ENCODE assay signal across 8 mouse cellular contexts in the genomic region with DNA sequence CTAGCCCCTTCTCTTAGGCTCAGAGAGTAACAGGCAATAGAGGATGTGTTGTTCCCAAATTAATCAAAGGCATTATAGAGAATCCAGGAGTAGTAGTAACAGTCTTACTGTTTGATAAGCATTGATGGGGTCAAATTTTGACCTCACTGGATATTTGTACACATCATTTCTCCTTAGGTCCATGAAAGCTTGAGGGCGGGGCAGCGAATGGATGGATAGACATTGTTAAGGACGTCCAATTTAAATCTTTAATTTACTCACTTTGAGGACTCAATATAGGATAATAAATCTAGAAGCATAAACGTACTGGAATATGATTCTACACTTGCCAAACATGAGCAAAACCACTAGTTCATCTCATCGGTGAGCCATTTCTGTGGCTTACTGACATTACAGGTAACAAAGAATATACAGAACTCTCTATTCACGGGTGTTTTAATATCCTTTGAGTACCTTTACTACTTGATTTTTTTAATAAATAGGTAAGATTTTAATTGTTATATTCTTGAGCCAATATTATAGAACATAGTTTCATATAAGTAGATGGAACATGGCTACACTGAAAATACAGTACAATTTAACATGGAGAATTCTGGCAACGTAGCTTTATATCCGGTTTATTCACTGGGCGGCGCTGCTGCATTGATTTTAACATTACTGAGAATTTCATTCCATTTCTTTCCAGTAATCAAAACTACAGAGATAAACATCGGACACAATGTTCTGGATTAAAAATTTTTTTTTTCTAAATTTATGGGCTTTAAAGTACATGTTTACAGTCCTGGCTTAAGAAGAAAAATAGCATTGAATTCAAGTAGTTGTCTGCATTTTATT. TPM values are rescaled to one million over a fixed set of nuclear protein-coding genes. Genes with fewer than 3 reads are reported as not detected.
DNase-seq lines count a peak whose midpoint lies in the region; ATAC-seq and TF ChIP-seq lines count a peak whose summit lies in the region.

No protein-coding gene starts in this region.

- ATAC-seq in G1E (ENCODE audit: extremely low read depth, insufficient number of reproducible peaks, low FRiP score, poor library complexity, severe bottlenecking), result peak; percentile 38
- ATAC-seq in erythroblast, adult 5-6 weeks (replicated peaks; ENCODE audit: low FRiP score, poor library complexity, severe bottlenecking), result peak; percentile 74
- ATAC-seq in heart, embryonic 14.5 days (ENCODE audit: insufficient number of reproducible peaks, insufficient read depth, low FRiP score, low read depth), result 0 out of 2 replicates have a peak, but pooled peaks have one; percentile 6
- ATAC-seq in liver, embryonic 11.5 days (replicated peaks; ENCODE audit: low FRiP score), result peak; percentile 58

- DNase-seq in G1E (ENCODE audit: low spot score), result no peak
- DNase-seq in brain, embryonic 18.5 days (ENCODE audit: low read depth, low spot score), result peak; percentile 37
- peak; percentile 86 for DNase-seq in kidney, postnatal 10 days
- DNase-seq in liver, embryonic 11.5 days (ENCODE audit: low spot score), result no peak
- DNase-seq in natural killer cell, adult 2 months (ENCODE audit: low spot score in 2 of 2), result peak; percentile 30 to 48
- DNase-seq in thymus, postnatal 14 days, result peak; percentile 66

- peak overlapping the region; percentile 75 for H3K4me3 ChIP-seq in G1E (ENCODE audit: low read depth, low read length)
- H3K4me3 ChIP-seq in heart, embryonic 14.5 days (ENCODE audit: control insufficient read depth in 1 of 2, insufficient read depth in 1 of 2, low read depth in 1 of 2, low read length in 2 of 2), result peak overlapping the region; percentile 58 to 76
- peak overlapping the region; percentile 78 for H3K4me3 ChIP-seq in liver, embryonic 11.5 days (ENCODE audit: low read depth, low read length)

- peaks cover 12% of the 10 kb centered on the region for H3K4me1 ChIP-seq in G1E (ENCODE audit: insufficient read depth, low read depth, low read length)
- H3K4me1 ChIP-seq in heart, embryonic 14.5 days (ENCODE audit: control insufficient read depth in 2 of 2, insufficient read depth in 2 of 2, low read length in 2 of 2), result peaks cover 4 to 6% of the 10 kb centered on the region in 2 experiments; a peak in 1 of 4 replicates
- H3K4me1 ChIP-seq in liver, embryonic 11.5 days (replicated peaks; ENCODE audit: control insufficient read depth, insufficient read depth, low read length), result peaks cover 9% of the 10 kb centered on the region

- peak overlapping the region; percentile 80 to 85 for H3K27ac ChIP-seq in heart, embryonic 14.5 days (replicated peaks in 1 of 2; ENCODE audit: control insufficient read depth in 1 of 2, insufficient read depth in 1 of 2, low read depth in 2 of 2, low read length in 2 of 2)
- H3K27ac ChIP-seq in liver, embryonic 11.5 days (ENCODE audit: low read depth, low read length), result peak overlapping the region; percentile 52; the same call in 1 of the 2 replicates

- no peaks in the 10 kb centered on the region for H3K9me3 ChIP-seq in G1E (replicated peaks)
- H3K9me3 ChIP-seq in heart, embryonic 14.5 days (ENCODE audit: control insufficient read depth, low read length), result no peaks in the 10 kb centered on the region
- H3K9me3 ChIP-seq in liver, embryonic 11.5 days (ENCODE audit: control insufficient read depth, low read length), result no peaks in the 10 kb centered on the region

- peak overlapping the region; percentile 59 for H3K9ac ChIP-seq in heart, embryonic 14.5 days (ENCODE audit: low read length)
- H3K9ac ChIP-seq in liver, embryonic 11.5 days (ENCODE audit: low read depth, low read length), result peak overlapping the region; percentile 15; the same call in 1 of the 2 replicates

- peak overlapping the region; percentile 63 for H3K4me2 ChIP-seq in heart, embryonic 14.5 days (ENCODE audit: low read length)
- H3K4me2 ChIP-seq in liver, embryonic 11.5 days, result peak overlapping the region; percentile 62

- peaks cover 20% of the 10 kb centered on the region for H3K36me3 ChIP-seq in G1E (replicated peaks)
- H3K36me3 ChIP-seq in heart, embryonic 14.5 days (ENCODE audit: control insufficient read depth, insufficient read depth, low read length), result peaks cover 18% of the 10 kb centered on the region
- peaks cover 3% of the 10 kb centered on the region; the same call in 1 of the 2 replicates for H3K36me3 ChIP-seq in liver, embryonic 11.5 days (ENCODE audit: control insufficient read depth, insufficient read depth, low read length)

- no peak for TF ChIP-seq CTCF in G1E (IDR thresholded peaks at IDR 0.05; ENCODE audit: low read depth, low read length)

- H3K27me3 ChIP-seq in G1E (ENCODE audit: insufficient read depth, low read length), result no peaks in the 10 kb centered on the region
- H3K27me3 ChIP-seq in heart, embryonic 14.5 days (ENCODE audit: control insufficient read depth, insufficient read depth, low read length), result no peaks in the 10 kb centered on the region
- no peaks in the 10 kb centered on the region for H3K27me3 ChIP-seq in liver, embryonic 11.5 days (replicated peaks; ENCODE audit: control insufficient read depth, insufficient read depth, low read length)

- WGBS in heart, embryonic 14.5 days, result 13% methylated on average over 11 of the region's 11 CpGs
- 14% methylated on average over 11 of the region's 11 CpGs for WGBS in liver, embryonic 11.5 days

RNA-seq across cellular contexts. Expression of a gene that starts 0.7 kb away (rescaled TPM):
- total RNA-seq in G1E (2014; fragmentation: Nextera tagmentation), result 83.0 and 103 TPM in 2 replicates
- 142 and 176 TPM in 2 replicates for total RNA-seq in G1E (2017)
- 2.9 and 3.9 TPM in 2 replicates for polyA plus RNA-seq in G1E (2012)
- total RNA-seq in erythroblast, adult 5-6 weeks (2015; ENCODE audit: low replicate concordance), result 32.8 and 53.4 TPM in 2 replicates
- 79.2 and 120 TPM in 2 replicates for total RNA-seq in erythroblast, adult 5-6 weeks (2017; ENCODE audit: low replicate concordance)
- polyA plus RNA-seq in heart, embryonic 14.5 days (2014; fragmentation: Nextera tagmentation; extraction: Ambion mirVana), result 43.2 and 44.0 TPM in 2 replicates
- polyA plus RNA-seq in liver, embryonic 11.5 days (2014; fragmentation: Nextera tagmentation; extraction: Ambion mirVana), result 60.7 and 65.2 TPM in 2 replicates

Comparison
In these comparisons a context has a peak if more than half of its experiments do, and no peak if none do; other contexts are left out.
1. ATAC-seq: peak in every context shown above with its lines; median percentile 74 in erythroblast, adult 5-6 weeks; 58 in liver, embryonic 11.5 days; 38 in G1E; 6 in heart, embryonic 14.5 days.
2. DNase-seq: peak in brain, embryonic 18.5 days (single experiment), kidney, postnatal 10 days (single experiment), natural killer cell, adult 2 months (2 of 2) and thymus, postnatal 14 days (single experiment); none in G1E (single experiment) and liver, embryonic 11.5 days (single experiment).
3. Peak in every context shown above with its lines, with median percentiles within 50 percentile points of each other: H3K4me3 ChIP-seq.